Mouse (Mus musculus) left cerebral cortex, postnatal 25 days (tissue): ENCODE data around the gene Lmod3. TPM values are rescaled to one million over a fixed set of nuclear protein-coding genes. Genes with fewer than 3 reads are reported as not detected.

Experiments
- DNase-seq, 2 experiments: peaks; one replicate each; pipeline ENCODE4 v3.0.0; 2022; ENCODE audit warnings: low spot score in 2 of 2, mixed read lengths in 1 of 2
- intact Hi-C: fragments of 180-260 bp; cut with DNase I; formaldehyde crosslinking; loops from one replicate; pipeline ENCODE4 v1.15.1; 2025
- total RNA-seq, 2 experiments: library from RNA; stranded (reverse); gene quantifications; 2 replicates each; pipeline ENCODE4 v1.2.3; 2021

The Lmod3 gene
- total RNA-seq, 2 experiments from 2014 or later, result not detected

GRCm38 (mm10) chr6:97240092-97240491 lies 12.5 kb downstream of the Lmod3 start:
- intact Hi-C loops, result no loop called here
- no peak for DNase-seq

- intact Hi-C loops, result no loop called here
- DNase-seq, result no peak
Observed at GRCm38 (mm10) chr6:97239360-97239759, 13.2 kb downstream of the Lmod3 start.

GRCm38 (mm10) chr6:97236088-97236487 lies 16.5 kb downstream of the Lmod3 start:
- no peak for DNase-seq
- intact Hi-C loops, result no loop called here

- no peak for DNase-seq
- intact Hi-C loops, result no loop called here
Observed at GRCm38 (mm10) chr6:97234911-97235668, 17.5 kb downstream of the Lmod3 start.

DNA sequence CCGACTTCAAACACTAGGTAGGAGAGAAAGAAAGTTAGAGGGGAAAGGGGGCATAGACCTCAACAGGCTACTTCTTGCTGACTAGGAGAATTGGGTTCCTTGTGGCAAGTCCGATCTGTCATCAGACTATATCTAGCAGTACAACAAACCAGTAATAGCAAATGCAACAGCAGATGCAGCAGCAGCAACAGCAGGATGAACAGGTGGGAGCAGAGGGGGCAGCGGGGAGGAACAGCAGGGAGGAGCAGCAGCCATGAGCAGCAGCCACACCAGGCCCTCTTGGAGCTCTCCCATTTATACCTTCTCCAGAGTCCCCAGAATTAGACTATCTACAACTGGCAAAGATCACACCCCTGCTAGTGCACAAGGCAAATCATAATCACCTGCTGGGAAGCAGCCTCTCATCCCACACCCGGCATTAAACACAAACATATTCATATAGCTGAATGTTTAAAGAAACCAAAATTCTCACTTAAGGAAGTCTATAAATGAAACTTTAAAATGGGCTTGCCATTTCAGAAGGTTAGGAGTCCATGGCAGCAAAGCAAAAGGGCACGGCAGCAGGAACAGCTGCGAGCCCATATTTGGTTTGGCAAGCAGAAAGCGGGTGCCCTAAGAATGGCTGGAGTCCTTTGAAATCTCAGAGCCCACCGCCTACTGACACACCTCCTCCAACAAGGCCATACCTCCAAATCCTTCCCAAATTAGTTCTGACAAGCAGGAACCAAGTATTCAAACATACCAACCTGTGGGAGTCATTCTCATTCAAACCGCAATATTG lies 25.3 kb downstream of the Lmod3 start:
- intact Hi-C loops, result no loop called here
- DNase-seq, result no peak

GRCm38 (mm10) chr6:97226083-97226491 lies 26.5 kb downstream of the Lmod3 start:
- no peak for DNase-seq
- intact Hi-C loops, result no loop called here

- no peak for DNase-seq
- intact Hi-C loops, result no loop called here
Observed at GRCm38 (mm10) chr6:97224505-97224904, 28.1 kb downstream of the Lmod3 start.

DNA sequence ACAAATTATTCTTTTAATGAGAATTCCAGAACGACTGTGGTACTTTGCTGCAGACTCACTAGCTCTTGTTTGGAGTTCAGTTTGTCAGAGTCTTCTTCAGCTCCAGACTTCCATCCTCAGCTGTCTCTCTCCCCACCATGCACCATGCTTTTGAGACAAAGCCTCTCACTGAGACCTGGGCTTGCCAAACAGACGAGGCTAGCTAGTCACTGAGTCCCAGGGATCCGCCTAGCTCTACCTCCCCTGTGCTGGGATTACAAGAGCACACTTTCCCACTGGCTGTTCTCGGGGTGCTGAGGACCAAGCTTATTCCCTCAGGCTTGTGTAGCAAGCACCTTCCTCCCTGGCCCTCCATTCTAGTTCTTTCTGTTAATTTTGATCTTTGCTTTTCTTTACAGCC lies 29.0 kb downstream of the Lmod3 start:
- no peak for DNase-seq
- intact Hi-C loops, result no loop called here

DNA sequence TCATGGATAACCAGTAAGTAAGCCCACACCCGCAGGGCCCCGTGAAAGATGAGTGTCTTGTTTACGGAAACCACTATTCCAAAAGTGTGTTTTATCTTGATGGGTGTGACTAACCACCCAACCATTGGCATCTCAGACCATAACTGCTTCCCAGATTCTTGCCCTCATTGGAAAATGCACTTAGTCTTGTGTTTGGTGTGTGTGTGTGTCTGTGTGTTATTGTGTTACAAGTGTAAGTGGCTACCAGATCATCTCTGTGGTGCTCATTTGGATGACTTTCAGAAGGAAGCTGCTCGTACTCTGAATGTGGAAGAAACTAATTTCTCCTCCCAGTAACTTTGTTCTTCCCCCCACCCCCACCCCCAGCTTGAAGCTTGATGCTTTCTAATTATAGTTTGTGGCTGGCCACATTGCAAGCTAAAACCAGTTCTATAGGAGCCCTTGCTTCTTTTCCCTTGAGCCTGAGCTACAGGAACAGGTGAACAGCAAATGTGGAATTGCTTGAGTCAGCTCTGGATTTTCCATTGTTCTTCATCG lies 29.6 kb downstream of the Lmod3 start:
- intact Hi-C loops, result no loop called here
- DNase-seq, result no peak

- intact Hi-C loops, result no loop called here
- peak in 1 of 2 experiments; percentile 48 for DNase-seq
Observed at GRCm38 (mm10) chr6:97222321-97222720, 30.2 kb downstream of the Lmod3 start.

DNA sequence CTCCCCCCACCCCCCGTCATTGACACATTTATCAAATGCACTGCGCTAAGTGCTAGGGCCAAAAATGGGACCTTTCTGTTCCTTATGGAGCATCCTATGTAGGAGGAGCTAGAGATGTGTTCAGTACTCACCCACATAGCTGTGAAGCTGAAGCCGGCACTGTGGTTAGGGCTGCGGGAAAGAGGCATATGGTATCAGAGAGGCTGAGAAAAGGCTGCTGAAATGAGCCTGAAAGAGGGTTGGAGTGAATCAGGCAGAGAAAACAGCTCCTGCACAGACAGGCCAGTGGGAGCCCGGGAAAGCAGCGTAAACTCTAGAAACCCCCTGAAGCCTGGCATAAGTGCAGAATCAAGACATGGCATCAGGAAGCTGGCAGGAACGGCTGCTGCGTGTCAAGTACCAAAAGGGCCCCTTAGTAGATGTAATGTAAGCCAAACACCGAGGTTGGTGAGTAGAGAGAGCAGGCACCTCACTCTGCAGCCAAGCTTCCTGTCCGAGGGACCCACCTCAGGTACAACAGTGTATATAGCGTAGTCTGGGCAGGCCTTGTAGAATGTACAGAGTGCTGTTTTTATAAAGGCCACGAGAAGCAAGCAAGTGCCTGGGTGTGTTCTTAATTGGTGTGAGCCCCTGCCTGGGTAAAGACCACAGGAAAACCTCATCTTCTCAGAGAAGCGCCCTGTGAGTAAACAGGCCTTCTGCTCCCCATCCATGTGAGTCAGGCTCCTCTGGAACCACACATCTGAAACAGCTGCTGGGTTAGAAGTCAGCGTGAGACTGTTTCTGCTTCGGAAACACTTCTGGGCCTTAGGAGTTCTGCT lies 31.1 kb downstream of the Lmod3 start:
- DNase-seq, result peak; percentile 63 to 92
- intact Hi-C loops, result no loop called here

DNA sequence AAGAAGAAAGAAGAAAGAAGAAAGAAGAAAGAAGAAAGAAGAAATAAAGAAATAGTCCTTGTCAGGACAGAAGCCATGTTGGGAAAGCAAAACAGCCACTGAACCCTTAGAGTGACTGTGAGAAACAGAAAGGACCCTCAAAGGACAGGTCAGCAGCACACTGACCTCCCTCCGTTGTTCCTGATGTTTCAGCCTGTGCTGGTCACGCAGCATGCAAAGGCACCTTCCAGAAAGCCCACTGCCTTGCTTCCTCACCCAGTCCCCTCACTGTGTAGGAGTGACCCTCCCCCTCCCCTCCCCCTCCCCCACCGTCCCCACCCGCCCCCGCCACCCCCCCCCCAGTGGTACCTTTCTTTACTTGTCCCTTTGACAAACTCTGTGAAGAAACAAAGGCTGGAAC lies 31.9 kb downstream of the Lmod3 start:
- no peak for DNase-seq
- intact Hi-C loops, result no loop called here

DNA sequence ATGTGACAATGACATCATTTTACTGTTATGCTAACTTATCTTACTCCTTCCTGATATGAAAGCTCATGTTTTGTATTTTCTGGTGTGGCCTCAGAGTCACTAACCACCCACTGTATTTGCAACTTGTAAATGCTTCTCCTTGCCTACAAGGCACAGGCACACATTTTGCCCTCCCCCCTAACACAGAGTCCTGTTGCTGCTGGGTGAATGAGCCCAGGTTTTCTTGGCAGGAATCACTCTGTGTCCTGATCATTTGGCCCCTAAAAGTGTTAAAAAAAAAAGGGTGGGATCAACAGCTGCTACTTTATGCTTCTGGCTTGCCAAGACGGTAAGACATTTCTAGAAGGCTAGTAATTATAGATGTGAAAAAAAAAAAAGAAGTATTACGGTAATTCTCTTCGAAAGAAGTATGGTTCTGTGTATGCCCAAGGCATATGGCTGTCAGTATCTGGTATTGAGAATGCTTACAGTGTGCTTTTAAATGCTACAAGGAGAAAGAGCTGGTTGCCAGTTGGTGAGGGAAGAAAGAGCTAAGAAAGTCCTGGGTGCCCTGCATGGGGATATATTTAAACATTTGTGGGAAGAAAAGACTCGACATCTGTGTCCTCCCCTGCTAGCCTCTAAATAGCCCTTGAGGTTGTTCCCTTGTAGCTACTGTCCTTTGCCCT lies 36.3 kb downstream of the Lmod3 start:
- intact Hi-C loops, result no loop called here
- peak in 1 of 2 experiments; percentile 60 for DNase-seq

- intact Hi-C loops, result no loop called here
- peak; percentile 49 to 87 for DNase-seq
Observed at GRCm38 (mm10) chr6:97211981-97212380, 40.6 kb downstream of the Lmod3 start.

- intact Hi-C loops, result no loop called here
- no peak for DNase-seq
Observed at GRCm38 (mm10) chr6:97210962-97211601, 41.5 kb downstream of the Lmod3 start.

DNA sequence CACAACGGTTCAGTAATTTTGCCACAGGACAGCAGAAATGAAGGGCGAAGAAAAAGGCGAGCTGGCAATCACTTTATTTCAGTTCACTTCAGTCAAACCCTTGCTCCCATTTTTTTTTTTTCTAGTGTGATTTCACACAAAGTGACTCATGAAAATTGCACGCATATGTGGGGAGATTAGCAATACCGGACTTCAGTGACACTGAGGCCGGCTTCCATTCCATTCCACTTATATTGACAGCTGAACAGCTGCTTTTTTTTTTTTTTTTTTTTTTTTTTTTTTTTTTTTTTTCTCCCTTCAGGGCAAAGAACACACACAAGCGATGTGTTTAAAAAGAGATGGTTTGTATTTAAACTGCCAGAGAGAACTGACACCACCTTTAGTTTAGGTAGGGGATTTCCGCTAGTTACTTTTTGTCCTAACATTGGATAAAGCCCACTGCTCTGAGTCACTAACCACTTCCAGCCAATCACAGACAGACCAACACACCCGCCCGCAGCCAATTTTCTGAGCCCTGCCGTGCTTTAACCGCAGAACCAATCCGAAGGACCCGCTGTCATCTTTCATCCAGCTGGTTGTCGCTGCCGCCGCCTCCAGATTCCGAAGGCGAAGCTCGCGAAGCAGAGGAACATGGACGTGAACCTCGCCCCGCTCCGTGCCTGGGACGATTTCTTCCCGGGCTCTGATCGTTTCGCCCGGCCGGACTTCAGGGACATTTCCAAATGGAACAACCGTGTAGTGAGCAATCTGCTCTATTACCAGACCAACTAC lies 42.2 kb downstream of the Lmod3 start, which contains the start of gene Arl6ip5:
Arl6ip5 (plus strand) TSS at position 499 of the 771 bp plus-strand sequence.
- intact Hi-C loops, result no loop called here

GRCm38 (mm10) chr6:97209751-97210150 lies 42.8 kb downstream of the Lmod3 start:
- no peak for DNase-seq
- intact Hi-C loops, result no loop called here

More for the DNA sequence above, 42.2 kb downstream of the Lmod3 start, which contains the start of gene Arl6ip5:
- peak; percentile 90 to 95 for DNase-seq

DNA sequence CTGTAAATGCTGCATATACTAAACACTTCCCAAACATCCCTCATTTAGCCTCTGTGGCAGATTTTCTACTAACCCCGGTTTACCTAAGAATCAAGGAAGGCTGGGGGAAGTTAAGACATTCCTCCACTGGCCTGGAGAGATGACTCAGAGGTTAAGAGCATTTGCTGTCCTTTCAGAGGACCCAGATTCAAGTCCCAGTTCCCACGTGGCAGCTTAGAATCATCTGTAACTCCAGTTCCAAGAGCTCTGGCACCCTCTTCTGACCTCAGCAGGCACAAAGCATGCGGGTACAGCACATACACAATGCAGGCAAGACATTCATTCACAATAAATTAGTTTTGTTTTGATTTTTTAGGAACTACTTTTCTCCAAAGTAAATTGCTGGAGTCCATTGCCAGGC lies 43.4 kb downstream of the Lmod3 start:
- intact Hi-C loops, result no loop called here
- DNase-seq, result no peak
